Mouse (Mus musculus) cerebellum, adult 2 months (tissue): ENCODE data around the gene Taf8.

Experiments
- CTCF ChIP-seq: fragments of 200-500 bp; IDR thresholded peaks from 2 replicates; pipeline ENCODE4 v1.5.1; 2011; ENCODE audit warnings: low read depth, mild to moderate bottlenecking, control low read depth, low read length, moderate library complexity, borderline replicate concordance; ENCODE audit not compliant: insufficient read depth
- POLR2A ChIP-seq: fragments of 200-500 bp; IDR thresholded peaks from 2 replicates; pipeline ENCODE4 v1.6.1; 2011; ENCODE audit warnings: low read length, control low read depth, borderline replicate concordance; ENCODE audit not compliant: insufficient read depth

DNA sequence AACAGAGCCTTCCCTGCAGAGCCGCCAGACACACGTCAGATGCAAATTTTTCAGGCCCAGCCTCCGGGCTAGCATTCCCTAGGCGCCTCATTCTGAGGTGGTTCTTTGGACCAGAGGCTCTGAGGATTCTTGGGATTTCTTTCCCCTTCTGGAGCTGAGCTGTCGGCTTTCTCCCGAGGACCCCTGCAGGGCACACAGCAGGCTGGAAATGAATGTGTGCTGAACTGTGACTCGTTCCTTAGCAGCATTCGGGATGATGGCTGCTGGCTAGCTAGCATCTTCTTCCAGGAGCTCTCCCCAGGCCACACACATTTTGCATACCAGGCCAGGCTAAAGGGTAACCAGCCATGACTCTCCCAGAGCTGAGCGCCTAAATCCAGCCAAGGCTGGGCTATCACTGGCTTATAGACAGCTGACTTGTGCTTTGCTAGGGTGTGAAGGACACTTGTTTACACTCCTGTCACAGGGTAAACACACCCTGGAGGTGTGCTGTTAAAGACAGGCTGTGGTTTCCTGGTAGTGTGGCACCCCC, 61.7 kb downstream of the Taf8 start:
- TF ChIP-seq CTCF (no peak), POLR2A (no peak)
